Mouse (Mus musculus) neutrophil, adult 5-6 weeks (primary cell): ENCODE data around the gene Cracr2a. TPM values are rescaled to one million over a fixed set of nuclear protein-coding genes. Genes with fewer than 3 reads are reported as not detected.

Source experiments
- total RNA-seq: library from RNA; stranded (forward); fragments of 200-1000 nt; gene quantifications from 2 replicates; pipeline ENCODE4 v1.2.3, GENCODE M21; 2017

Cracr2a gene
- total RNA-seq, 1 experiment from 2014 or later: 9.9 TPM

Other genes starting within 250 kb of the Cracr2a start
- gene Parp11, start 114.5 kb upstream of the Cracr2a start, total RNA-seq: 57.5 and 57.7 TPM in 2 replicates
- gene Prmt8, start 208.1 kb downstream of the Cracr2a start, total RNA-seq: not detected in 2 replicates